Mouse (Mus musculus): ENCODE results near the gene Fance.
"Not testable (repeated sequence)": the region's sequence is repeated elsewhere in the genome, so short reads cannot be mapped to it uniquely, and the experiment has no call there.

Fance gene

DNA sequence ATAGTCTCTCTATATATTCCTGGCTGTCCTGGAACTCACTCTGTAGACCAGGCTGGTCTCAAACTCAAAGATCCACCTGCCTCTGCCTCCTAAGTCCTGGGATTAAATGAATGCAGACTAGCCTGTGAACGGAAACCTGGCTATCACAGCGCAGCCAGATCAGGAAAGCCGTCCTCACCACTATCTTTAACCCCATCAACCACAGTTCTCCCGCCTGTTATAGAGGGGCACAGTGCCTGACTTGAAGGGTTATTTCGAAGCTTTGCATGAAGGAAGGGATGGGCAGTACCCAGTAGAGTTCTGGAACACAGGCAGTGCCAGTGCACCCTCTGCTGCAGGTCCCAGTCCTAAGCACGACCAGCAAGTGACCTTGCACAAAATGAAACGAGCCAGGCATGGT is 22.0 kb upstream of the Fance start:
- DNase-seq (ENCODE audit: low spot score in 2 of 2) = no peak

DNA sequence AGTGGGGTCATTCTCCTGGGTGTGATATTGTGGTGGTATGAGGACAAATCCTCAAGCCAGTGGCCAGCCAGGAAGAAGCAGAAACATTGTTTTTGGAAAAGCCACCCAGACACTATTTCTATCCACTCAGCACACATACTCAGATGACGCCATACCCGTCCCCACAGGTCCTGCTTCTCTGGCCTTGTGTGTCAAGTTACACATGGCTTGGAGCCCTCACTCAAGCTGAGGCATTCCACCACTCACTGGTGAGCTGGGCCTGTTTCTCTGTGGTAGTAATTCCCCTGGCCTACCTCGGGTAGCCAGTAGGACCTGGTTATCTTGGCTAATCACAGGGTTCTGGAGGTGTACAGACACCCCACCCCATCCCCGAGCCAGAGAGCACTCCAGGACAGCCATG is 19.6 kb upstream of the Fance start:
- DNase-seq (ENCODE audit: low spot score in 2 of 2) = no peak

DNA sequence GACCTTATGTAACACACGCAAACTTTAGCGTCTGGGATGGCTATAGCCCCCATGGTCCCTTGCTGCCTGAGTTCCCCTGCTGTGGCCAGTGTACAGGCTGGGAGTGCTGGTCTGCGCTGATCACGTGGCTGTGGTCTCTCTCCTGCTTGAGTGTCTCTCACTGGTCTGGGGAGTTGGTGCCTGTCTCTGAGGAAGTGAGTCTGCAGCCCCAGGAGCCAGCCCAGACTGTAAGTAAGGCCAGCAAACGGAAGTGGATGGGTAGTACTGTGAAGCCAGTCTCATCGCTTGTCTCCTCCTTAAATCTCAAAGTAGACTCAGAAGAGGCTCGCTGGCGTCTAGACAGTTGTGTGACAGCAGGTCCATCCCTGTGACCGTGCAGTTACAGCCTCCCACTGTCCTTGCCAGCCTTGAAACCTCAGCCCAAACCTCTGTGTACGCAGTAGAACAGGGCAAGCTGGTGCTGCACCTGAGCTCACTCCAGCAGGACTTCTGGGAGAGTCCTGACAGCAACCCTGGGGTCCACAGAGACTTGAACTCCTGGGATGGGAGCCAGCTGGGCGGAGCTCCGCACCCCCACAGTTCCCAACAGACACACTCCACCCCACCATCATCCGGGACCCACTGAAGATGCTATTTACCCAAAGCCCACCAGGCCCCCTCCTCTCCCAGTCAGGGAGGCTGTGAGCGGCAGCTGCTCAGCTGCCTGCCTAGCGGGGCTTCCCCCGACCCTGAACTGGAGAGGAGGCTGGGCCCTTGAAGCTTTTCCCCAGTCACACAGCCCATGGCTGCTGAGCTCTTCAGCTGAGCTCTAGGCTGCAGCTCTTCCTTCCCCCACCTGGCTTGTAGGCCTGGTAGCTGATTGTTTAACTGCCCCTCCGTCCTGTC is 18.6 kb upstream of the Fance start:
- DNase-seq (ENCODE audit: low spot score in 2 of 2) = no peak

DNA sequence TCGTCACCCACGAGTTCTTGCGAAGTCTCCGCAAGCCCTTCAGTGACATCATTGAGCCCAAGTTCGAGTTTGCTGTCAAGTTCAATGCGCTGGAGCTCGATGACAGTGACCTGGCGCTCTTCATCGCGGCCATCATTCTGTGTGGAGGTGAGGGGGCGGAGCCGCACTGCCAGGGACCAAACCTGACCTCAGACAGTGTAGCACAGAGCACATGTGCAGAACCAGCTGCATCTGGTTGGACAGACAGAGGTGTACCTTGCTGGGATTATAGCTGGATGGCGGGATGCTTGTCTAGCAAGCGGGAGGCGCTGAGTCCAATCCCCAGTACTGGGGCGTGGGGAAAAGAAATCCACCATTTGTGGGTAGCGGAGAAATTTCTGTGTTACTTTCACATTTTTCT is 14.4 kb upstream of the Fance start:
- DNase-seq (ENCODE audit: low spot score in 2 of 2) = no peak

DNA sequence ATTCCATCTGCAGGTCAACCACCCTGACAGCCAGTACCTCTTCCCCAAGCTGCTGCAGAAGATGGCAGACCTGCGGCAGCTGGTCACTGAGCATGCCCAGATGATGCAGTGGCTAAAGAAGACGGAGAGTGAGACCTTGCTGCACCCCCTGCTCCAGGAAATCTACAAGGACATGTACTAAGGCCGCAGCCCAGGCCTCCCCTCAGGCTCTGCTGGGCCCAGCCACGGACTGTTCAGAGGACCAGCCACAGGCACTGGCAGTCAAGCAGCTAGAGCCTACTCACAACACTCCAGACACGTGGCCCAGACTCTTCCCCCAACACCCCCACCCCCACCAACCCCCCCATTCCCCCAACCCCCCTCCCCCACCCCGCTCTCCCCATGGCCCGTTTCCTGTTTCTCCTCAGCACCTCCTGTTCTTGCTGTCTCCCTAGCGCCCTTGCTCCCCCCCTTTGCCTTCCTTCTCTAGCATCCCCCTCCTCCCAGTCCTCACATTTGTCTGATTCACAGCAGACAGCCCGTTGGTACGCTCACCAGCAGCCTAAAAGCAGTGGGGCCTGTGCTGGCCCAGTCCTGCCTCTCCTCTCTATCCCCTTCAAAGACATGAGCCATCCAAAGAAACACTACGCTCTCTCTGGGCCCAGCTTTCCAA is 13.5 kb upstream of the Fance start:
- no peak for DNase-seq (ENCODE audit: low spot score in 2 of 2)

DNA sequence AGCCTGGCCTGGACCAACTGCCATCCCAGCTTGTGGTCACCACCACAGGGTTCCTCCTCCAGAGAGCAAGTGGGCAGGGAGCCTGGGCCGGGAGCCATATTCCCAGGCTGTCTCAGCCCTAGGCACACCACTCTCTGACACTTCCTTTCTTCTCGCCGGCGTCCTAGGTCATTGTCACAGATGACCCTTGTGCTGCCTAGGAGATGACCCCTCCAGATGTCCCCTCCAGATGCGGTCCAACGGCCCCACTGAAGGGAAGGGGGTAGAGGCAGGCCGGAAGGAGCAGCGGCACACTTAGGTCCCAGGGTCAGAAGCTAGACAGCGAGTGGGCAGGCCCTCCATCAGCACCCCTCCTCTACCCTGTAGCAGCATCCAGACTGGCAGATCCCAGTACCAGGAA is 13.0 kb upstream of the Fance start:
- no peak for DNase-seq (ENCODE audit: low spot score in 2 of 2)

DNA sequence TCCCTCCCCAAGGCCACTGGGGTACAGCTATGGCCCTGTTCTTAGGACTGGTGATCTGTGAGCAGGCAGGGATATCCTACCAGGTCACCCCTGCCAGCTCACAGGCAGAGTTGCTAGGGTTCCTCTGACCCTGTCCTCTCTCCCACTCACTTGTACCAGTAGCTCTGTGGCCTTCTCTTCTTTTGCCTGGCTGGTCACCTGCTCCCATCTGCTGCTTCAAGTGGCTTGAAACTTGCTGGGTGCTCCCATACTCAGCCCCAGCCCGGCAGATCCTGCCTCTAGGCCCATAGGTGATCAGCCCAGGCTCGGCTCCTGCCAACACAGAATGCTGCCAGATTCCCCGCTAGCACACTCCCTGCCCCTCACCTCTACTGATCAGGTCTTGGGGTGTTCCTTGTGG is 12.5 kb upstream of the Fance start:
- DNase-seq (ENCODE audit: low spot score in 2 of 2) = no peak

DNA sequence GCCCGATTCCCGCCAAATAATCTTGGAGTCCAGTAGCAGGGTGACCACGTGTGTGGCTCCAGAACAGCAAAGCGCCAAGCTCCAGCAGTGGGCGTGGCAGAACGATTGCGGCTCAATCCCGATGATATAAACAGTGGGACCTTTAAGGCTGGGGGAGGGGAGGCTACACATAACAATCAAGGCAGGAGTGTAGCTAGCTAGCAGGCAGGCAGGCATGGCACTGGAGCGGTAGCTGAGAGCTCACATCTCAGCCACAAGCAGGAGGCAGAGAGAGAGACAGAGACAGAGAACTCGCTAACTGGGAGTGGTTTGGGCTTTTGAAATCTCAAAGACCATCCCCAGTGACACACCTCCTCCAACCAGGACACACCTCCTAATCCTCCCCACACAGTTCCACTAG is 8.1 kb upstream of the Fance start:
- no peak for DNase-seq (ENCODE audit: low spot score in 2 of 2)

DNA sequence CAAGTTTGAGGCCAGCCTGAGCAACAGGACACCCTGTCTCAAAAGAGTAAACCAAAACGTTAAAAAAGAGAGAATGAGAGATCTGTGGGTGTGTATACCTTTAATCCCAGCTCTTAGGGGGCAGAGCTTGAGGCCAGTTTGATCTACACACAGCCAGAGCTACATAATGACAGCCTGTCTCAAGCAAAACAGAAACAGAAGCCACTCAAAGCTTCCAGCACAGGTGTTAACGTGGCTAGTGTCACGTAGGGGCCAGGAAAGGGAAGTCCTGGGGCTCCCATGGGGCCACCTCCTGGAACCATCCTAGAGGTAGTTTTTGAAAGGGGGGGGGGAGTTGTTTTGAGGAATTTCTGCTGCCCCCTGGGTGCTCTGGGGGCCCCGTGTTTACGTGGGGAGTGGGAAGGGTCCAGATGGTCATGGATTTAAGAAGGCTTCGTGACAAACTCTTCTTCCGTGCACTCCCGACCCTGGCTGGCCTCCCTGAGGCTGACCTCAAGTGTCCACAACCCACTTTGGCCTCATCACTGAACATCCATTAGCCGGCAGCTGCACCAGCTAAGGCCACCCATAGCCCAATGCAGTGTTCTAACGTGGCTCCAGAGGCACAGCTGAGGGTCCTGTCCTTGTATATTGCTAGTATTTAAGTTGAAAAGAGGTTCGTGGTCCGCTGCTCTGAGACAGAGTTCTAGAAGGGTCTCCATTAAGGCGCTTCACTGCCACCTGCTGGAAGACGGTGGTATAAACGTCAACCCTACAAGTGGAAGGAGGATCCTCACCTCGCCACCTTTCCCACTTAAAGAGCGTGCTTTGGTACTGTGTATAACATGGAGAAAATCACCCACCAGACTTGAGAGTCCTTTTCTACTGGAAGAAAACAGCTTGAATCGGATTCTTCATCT is 4.8 kb upstream of the Fance start:
- peak; percentile 73 for DNase-seq (ENCODE audit: low spot score in 2 of 2)

DNA sequence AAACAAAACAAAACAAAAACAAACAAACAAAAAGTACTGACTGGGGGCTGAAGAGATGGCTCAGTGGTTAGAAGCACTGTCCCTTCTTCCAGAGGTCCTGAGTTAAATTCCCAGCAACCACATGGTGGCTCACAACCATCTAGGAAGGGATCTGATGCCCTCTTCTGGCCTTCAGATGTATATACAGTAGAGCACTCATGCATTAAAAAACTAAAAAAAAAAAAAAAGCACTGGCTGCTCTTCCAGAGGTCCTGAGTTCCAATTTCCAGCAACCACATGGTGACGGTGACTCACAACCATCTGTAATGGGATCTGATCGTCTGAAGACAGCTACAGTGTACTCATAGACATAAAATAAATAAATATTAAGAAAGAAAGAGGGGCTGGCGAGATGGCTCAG is 2.5 kb upstream of the Fance start:
- no peak for DNase-seq (ENCODE audit: low spot score in 2 of 2)

DNA sequence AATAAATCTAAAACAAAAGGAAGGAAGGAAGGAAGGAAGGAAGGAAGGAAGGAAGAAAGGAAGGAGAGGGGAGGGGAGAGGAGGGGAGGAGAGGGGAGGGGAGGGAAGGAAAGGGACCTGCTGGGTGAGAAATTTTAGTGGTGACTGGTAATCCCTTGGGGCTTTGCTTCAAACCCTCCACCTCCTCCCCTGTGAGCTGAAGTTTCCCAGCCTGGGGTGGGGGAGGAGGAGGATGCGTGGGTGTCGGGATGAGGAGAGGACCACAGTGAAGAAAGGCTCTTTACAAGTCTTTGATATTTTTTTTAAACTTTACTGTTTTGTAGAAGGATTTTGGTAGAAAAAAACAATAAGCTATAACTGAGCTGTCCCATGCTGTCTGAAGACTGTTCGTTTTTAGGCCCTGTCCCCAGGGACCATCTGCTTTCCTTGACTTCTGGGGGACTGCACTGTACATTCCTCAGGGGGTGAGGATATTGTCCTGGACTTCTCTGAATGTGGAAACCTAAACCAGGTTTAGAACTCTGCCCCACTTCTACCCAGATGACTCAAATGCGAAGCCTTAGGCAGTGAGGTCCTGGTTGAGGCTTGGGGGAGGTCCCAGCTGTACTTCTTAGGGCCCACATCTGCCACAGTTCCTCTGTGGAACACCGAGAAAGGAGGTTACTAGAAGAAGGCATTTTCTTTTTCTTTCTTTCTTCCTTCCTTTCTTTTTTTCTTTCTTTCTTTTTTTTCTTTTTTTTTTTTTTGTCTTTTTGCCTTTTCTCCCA is 1.8 kb upstream of the Fance start:
- no peak for DNase-seq (ENCODE audit: low spot score in 2 of 2)

DNA sequence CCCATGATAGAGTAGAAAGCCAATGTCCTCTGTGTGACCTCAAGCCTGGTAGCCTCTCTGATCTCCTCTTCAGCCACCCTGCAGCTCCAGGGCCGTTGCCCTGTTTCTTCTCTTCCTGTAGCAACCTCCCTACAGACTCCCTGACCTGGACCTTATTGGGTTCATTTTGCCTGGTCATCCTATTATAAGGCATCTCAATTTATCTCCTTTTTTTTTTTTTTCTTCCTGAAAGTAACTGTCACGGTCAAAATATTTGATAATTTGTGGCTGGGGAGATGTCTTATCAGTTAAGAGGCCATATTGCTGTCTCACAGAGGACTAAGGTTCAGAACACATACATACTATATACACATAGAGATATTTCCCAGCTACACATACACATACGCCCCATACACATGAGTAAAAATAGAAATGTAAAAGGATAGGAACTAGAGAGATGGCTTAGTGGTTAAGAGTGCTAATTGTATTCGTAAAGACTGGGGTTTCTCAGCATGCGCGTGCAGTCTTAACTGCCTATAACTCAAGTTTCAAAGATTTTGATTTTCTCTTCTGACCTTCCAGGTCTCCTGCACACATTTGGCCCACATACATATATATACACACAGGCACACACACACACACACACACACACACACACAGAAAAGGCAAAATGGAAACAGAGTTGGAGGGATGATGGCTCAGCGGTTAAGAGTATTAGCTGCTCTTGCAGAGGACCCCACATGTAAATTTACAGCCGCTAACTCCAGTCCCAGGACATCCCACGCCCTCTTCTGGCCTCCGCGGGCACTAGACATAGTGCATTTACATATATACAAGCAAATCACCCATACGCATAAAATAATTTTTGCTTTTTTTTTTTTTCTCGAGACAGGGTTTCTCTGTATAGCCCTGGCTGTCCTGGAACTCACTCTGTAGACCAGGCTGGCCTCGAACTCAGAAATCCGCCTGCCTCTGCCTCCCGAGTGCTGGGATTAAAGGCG is 797 bp upstream of the Fance start:
- no peak for DNase-seq (ENCODE audit: low spot score in 2 of 2)

DNA sequence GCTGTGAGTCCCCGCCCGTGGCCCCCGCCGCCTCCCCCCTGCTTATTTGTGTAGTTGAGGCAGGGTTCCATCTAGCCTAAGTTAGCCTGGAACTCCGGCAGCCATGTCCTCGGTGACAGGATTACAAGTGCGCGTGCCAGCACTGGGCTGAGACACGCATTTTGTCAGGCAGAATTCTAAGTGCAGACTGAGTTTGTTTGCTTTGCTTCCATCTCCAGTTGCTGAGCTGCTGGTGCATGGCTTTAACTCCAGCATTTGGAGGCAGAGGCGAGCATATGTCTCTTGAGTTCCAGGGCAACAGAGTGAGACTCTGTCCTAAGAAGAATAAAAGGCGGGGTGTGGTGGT is 534 bp downstream of the Fance start:
- DNase-seq (ENCODE audit: low spot score in 2 of 2) = no peak

DNA sequence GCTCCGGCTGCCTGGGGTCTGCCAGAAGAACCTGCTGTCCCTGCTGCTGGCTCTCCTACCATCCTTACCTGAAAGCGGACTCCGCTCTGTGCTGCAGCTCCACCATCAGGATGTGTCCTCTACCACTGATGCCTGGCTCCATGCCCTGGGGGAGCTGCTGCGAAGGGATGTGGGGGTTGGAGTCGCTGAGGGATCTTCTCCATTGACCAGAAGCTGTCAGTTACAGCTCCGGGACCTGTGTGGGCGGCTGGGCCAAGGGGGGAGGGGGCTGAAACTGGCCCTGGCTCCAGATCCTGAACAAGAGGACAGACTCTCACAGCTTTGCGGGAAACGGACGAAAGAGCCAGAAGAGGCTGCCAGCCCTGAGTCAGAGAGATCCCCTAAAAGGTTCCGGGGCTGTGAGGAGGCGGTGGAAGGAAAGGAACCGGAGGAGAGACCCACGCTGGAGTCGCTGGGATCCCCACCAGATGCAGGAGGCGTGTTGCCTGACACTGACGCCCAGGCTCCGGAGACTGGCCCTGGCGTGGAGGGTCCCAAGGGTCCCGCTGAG is 2.4 kb downstream of the Fance start:
- DNase-seq (ENCODE audit: low spot score in 2 of 2) = no peak

DNA sequence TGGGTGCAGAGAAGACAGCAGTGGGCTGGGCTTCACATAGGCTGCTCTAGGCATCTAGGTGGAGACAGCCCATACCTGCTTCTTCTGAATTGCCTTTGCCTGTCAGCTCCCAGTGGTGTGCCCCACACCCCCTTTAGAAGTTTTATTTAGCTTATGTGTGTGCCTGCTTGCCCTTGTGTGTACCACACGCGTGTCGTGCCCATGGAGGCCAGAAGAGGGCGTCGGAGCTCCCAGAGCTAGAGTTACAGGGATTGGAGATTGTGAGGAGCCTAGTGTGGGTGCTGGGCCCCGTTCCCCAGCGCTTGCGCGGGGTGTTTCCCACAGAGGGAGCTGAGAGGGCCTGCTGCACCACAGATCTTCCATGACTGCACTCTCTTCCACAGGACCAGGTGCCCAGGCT is 3.2 kb downstream of the Fance start:
- no peak for DNase-seq (ENCODE audit: low spot score in 2 of 2)

DNA sequence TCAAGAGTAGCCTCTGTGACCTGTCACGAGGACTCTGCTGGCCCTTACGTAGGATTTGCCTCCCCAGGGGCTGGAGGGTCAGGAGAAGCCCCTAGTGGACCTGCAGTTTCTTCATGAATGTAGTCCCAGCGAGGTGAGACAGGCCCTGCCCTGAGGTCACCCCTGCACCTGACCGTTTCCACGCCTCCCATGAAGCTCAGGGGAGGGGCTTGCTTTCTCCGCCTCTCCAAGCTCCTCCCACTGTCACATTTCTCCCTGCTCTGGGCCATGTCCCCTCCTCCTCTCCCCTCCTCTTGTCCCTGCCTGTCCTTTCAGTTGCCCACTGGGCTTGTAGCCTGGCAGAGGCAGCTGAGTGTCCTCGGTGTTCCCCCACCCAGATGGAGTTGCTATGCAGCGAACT is 3.8 kb downstream of the Fance start:
- no peak for DNase-seq (ENCODE audit: low spot score in 2 of 2)

DNA sequence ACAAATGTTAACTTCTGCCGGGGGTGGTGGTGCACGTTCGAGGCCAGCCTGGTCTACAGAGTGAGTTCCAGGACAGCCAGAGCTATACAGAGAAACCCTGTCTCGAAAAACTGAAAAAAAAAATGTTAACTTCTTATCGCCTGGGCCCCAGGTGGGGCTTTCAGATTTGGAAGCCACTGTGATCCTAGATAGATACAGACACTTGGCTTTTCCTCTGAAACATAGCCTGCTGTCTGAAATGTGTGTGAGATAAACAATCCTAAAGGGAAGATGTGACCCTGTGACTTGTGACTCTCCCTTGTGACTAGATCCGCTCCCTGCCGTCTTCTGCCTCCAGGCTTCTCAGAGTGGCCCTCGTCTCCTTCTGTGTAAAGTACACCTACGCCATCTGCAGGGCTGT is 4.4 kb downstream of the Fance start:
- no peak for DNase-seq (ENCODE audit: low spot score in 2 of 2)

DNA sequence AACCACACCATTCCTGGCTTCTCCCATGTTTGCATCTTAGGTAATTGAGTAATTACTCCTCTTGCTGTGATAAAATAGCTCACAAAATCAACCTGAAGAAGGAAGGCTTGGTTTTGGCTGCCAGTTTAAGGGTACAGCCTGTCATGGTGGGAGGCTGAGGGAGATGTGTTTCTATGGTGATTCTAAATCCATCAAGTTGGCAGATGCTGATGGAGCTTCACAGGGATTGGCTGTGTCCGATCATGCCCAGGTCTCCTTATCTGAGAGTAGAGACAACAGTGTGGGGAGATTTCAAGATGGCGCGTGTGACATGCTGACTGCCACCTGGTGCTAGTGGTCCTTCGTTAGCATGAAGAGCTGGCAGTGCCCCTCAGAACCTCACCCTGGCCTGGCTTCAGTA is 8.4 kb downstream of the Fance start:
- DNase-seq (ENCODE audit: low spot score in 2 of 2) = no peak

DNA sequence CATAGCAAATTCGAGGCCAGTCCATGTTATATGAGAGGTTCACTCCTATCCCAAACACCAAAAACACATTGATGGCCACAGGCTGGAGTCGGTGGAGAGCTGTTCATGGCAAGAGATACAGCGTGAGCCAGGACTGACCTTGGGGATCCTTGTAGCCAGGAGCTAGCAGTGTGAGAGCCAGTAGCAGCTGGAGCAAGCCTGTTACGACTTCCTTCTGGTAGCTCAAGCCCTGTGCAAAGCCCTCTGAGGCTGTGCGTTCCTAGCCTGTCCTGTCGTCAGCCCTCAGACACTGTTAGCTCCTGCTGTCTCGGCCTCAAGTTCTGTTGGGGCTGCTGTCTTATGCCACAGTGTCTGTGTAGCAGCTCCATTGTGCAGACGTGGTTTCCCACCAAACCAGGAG is 10.5 kb downstream of the Fance start:
- no peak for DNase-seq (ENCODE audit: low spot score in 2 of 2)

DNA sequence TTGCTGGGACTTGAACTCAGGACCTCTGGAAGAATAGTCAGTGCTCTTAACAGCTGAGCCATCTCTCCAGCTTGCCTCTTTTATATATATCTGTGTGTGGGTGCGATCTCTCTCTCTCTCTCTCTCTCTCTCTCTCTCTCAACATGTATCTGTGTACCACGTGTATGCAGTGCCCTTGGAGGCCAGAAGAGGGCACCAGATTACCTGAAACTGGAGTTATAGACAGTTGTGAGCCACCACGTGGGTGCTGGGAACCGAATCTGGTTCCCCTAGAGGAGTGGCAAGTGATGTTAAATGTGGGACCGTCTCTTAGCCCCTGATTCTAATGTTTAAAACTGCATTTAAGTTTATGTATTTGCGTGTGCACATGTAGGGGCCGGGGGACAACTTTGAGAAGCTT is 11.1 kb downstream of the Fance start:
- not testable (repeated sequence) for DNase-seq (ENCODE audit: low spot score in 2 of 2)
